Mouse (Mus musculus): ENCODE data around the gene Tmbim6. TPM values are rescaled to one million over a fixed set of nuclear protein-coding genes. Genes with fewer than 3 reads are reported as not detected.
"Not testable (repeated sequence)": the region's sequence is repeated elsewhere in the genome, so short reads cannot be mapped to it uniquely, and the experiment has no call there.

Gene Tmbim6
- polyA plus RNA-seq, 1 experiment from 2014 or later = 240 TPM

DNA sequence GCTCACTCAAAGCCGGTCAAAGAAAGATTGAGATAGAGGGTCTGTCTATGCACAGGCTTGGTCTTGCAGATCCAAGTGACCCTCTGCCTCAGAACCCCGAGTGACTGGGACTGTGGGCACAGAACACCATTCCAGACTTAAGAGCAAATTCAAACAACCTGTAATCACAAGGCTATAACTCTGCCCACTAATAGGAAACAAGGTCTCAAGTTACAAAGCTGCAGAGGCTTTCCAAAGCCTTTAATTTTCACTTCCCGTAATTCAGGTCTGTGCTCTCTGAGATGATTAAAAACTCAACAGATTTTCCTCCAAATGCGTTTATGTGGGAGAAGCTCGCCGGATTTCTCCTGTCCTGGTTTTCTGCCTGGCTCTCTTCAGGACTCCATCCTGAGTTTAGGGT lies 8.6 kb upstream of the Tmbim6 start:
- Histone ChIP-seq H3K27me3 (no peaks in the 10 kb centered on the region), H3K4me2 (no peak overlapping the region), H3K27ac (peak overlapping the region; percentile 32; the same call in 1 of the 2 replicates), H3K36me3 (no peaks in the 10 kb centered on the region), H3K9ac (replicated peaks) (no peak overlapping the region), H3K4me1 (replicated peaks) (peaks cover 12% of the 10 kb centered on the region), H3K9me3 (no peaks in the 10 kb centered on the region), H3K4me3 (replicated peaks) (no peak overlapping the region)
- 13% methylated on average over 6 of the region's 6 CpGs for WGBS
- ATAC-seq (ENCODE audit: insufficient number of reproducible peaks, insufficient read depth, low FRiP score, low TSS enrichment, low read depth) = no peak

DNA sequence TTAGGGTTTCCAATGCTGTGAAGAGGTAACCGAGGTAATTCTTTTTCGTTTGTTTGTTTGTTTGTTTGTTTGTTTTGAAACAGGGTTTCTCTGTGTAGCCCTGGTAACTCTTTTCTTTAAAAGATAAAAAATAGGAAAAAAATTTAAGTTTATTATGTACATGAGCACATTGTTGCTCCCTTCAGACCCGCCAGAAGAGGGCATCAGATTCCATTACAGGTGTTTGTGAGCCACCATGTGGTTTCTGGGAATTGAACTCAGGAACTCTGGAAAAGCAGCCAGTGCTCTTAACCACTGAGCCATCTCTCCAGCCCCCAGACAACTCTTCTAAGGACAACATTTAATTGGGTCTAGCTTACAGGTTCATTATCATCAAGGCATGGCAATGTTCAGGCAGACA lies 6.6 kb upstream of the Tmbim6 start:
- H3K27me3 ChIP-seq; ATAC-seq (ENCODE audit: insufficient number of reproducible peaks, insufficient read depth, low FRiP score, low TSS enrichment, low read depth): not testable (repeated sequence)
- 68% methylated on average over 3 of the region's 3 CpGs for WGBS

DNA sequence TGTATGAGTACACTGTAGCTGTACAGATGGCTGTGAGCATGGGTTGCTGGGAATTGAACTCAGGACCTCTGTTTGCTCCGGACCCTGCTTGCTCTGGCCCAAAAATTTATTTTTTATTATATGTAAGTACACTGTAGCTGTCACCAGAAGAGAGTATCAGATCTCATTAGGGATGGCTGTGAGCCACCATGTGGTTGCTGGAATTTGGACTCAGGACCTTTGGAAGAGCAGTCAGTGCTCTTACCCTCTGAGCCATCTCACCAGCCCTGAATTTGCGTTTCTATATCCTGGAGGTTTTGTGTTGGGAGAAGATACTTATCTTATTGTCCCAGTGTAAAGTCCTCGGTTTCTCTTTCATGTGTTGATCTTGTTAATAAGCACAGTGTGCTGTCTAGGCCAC lies 5.9 kb upstream of the Tmbim6 start:
- 81% methylated on average over 3 of the region's 3 CpGs for WGBS
- Histone ChIP-seq H3K4me1 (replicated peaks) (peaks cover 12% of the 10 kb centered on the region), H3K27ac (no peak overlapping the region), H3K4me3 (replicated peaks) (no peak overlapping the region), H3K36me3 (no peaks in the 10 kb centered on the region), H3K9me3 (no peaks in the 10 kb centered on the region), H3K4me2 (no peak overlapping the region), H3K27me3 (no peaks in the 10 kb centered on the region), H3K9ac (replicated peaks) (no peak overlapping the region)
- ATAC-seq (ENCODE audit: insufficient number of reproducible peaks, insufficient read depth, low FRiP score, low TSS enrichment, low read depth) = no peak

More for the DNA sequence above, 6.6 kb upstream of the Tmbim6 start:
- H3K4me3 ChIP-seq (replicated peaks); H3K9ac ChIP-seq (replicated peaks); H3K4me2 ChIP-seq; H3K27ac ChIP-seq; H3K9me3 ChIP-seq; H3K36me3 ChIP-seq: not testable (repeated sequence)
- H3K4me1 ChIP-seq (replicated peaks) = peaks cover 12% of the 10 kb centered on the region

DNA sequence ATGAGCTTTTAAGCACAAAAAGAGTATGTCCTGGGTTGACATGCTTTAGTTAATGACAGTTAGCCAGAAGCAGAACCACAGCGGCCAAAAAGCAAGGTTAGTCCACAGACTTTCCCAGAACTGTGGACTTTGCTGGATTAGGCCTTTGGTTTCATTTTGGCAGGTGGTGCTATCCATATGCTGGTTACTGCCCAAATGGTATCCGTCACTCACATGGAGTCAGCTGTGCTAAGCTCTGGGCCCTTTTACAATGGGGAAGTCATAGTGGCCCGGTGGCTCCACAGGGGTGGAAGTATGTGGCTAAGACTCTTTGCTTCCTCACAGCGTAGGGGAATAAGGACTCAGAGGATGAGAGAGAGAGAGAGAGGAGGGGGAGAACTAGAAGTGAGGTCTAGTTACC lies 4.7 kb upstream of the Tmbim6 start:
- 80% methylated on average over 4 of the region's 4 CpGs for WGBS
- Histone ChIP-seq H3K27ac (no peak overlapping the region), H3K9me3 (no peaks in the 10 kb centered on the region), H3K4me2 (no peak overlapping the region), H3K27me3 (no peaks in the 10 kb centered on the region), H3K4me1 (replicated peaks) (peaks cover 17% of the 10 kb centered on the region), H3K4me3 (replicated peaks) (no peak overlapping the region), H3K36me3 (no peaks in the 10 kb centered on the region), H3K9ac (replicated peaks) (no peak overlapping the region)
- no peak for ATAC-seq (ENCODE audit: insufficient number of reproducible peaks, insufficient read depth, low FRiP score, low TSS enrichment, low read depth)

DNA sequence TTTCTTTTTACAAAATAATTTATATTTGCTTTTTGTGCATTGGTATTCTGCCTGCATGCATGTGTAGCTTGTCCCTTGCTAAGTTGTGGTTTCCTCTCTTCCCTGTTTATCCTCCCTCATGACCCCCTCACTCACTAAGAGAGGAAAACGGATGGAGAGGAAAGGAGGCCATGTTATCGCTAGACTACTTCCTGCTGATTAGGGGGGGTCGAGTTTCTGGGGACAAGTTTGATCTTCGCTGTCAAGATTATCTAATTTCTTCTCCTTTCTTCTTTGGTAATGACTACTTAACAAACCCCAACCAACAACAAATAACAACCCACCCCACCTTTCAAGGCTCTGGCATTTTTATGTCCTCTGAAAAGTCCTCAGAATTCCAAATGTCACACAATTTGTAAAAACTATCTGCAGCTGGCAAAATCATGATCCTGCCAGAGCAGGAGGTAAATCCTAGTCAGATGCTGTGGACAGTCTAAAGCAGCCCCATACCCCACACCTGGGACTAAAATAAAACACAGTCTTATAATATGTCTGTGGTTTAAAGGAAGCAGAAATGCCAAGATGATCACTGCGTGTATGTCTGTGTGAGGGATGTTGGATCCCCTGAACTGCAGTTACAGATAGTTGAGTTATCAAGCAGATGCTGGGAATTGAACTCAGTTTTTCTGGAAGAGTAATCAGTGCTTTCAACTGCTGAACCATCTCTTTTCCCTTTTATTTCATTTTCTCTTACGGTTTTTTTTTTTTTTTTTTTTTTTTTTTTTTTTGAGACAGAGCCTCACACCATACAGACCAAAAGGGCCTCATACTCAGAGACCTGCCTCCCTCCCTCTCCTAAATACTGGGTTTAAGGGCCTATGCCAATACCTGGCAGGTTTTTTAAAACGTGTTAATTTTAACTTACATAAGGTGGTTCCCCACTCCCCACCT lies 1.9 kb upstream of the Tmbim6 start:
- ATAC-seq (ENCODE audit: insufficient number of reproducible peaks, insufficient read depth, low FRiP score, low TSS enrichment, low read depth) = no peak
- Histone ChIP-seq H3K4me1 (replicated peaks) (peaks cover 25% of the 10 kb centered on the region), H3K27me3 (no peaks in the 10 kb centered on the region), H3K9me3 (no peaks in the 10 kb centered on the region), H3K27ac (no peak overlapping the region), H3K36me3 (no peaks in the 10 kb centered on the region), H3K4me2 (no peak overlapping the region), H3K9ac (replicated peaks) (no peak overlapping the region), H3K4me3 (replicated peaks) (no peak overlapping the region)
- WGBS = 61% methylated on average over 7 of the region's 7 CpGs

DNA sequence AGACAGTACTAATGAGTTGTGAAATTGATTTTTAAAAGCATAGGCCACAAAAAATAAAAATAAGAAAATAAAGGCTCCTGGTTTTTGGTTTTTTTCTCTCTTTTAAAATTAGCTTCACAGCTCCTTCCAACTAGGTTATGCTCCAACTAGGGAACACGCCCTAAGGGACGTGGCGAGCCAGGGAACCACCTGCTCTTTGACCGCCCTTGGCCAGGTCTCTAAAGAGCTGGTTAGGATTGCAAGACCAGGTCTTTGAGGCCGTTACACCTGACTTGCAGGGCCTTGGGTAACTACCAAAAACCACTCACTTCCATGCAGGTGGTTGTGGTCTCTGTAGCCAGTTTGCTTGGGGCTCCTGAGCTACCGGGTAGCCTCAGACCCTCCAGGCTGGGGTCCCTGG lies 707 bp upstream of the Tmbim6 start:
- Histone ChIP-seq H3K4me3 (replicated peaks) (peak overlapping the region; percentile 79), H3K9ac (replicated peaks) (no peak overlapping the region), H3K36me3 (no peaks in the 10 kb centered on the region), H3K4me2 (peak overlapping the region; percentile 98), H3K9me3 (no peaks in the 10 kb centered on the region), H3K4me1 (replicated peaks) (peaks cover 37% of the 10 kb centered on the region), H3K27me3 (no peaks in the 10 kb centered on the region), H3K27ac (peak overlapping the region; percentile 64)
- no peak; the same call in 1 of the 2 replicates for ATAC-seq (ENCODE audit: insufficient number of reproducible peaks, insufficient read depth, low FRiP score, low TSS enrichment, low read depth)
- 83% methylated on average over 6 of the region's 6 CpGs for WGBS

DNA sequence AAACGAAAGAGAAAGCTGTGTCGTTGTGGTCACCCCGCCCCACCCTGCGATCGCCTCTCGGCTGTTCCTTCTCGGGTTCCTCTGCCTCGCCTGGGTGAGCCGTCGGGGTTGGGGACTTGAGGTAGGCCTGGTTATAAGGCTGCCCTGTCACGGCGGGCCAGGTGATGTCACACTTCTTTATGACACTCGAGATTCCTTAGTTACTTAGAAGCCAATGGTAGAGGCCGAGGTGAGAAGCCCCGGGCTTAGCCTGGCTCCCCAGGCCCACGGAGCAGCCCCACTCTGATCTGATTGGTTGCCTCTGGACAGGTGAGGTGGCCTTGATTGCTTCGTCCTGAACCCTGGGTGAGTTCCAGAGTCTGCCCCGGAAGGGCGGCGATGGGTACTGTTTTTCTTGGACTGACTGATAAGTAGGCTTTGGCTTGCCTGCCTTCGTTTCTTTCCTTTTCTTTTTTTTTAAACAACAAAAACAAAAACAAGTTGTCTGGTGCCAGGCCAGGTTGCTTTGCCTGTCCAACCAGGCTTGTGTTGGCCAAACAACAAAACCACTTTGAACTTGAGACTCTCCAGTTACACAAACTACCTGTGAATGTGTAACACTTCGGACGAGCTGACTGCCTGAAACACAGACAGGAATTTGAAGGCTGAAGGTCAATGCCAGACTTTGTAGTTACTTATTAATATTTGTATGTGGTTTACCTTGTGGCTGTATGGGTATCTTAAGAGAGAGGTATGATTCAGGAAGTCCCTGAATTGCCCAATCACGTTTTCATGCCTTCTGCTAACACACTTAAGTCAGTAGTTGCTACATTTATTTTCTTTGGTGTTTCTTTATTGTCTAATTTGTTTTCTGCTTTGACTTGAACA lies 937 bp downstream of the Tmbim6 start:
- peak overlapping the region; percentile 87 for H3K9ac ChIP-seq (replicated peaks)
- no peaks in the 10 kb centered on the region for H3K9me3 ChIP-seq
- peak overlapping the region; percentile 98 for H3K4me2 ChIP-seq
- peaks cover 42% of the 10 kb centered on the region for H3K4me1 ChIP-seq (replicated peaks)
- no peaks in the 10 kb centered on the region for H3K36me3 ChIP-seq
- peak overlapping the region; percentile 79 for H3K4me3 ChIP-seq (replicated peaks)
- ATAC-seq (ENCODE audit: insufficient number of reproducible peaks, insufficient read depth, low FRiP score, low TSS enrichment, low read depth) = peak; percentile 8; the same call in 1 of the 2 replicates
- H3K27ac ChIP-seq = peak overlapping the region; percentile 86
- 9% methylated on average over 24 of the region's 24 CpGs for WGBS
- no peaks in the 10 kb centered on the region for H3K27me3 ChIP-seq

DNA sequence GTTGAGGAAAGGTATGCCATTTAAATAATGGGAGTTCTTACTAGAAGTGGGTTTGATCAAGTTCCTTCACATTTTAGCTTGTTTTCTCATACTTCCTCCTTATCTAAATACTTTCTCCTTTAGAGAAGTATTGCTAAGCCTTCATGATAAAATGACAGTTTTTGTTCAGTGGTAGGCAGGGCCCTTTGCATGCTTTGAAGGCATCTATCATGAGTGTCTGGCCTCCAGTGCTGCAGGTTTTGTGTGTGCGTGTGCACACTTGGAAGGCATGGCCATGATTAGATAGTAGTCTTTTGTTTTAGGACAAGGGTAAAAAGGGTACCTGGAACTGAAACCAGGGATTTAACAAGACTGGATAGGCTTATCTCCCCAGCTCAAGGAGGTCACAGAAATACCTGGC lies 3.8 kb downstream of the Tmbim6 start:
- H3K27ac ChIP-seq = no peak overlapping the region
- H3K27me3 ChIP-seq = no peaks in the 10 kb centered on the region
- ATAC-seq (ENCODE audit: insufficient number of reproducible peaks, insufficient read depth, low FRiP score, low TSS enrichment, low read depth) = no peak
- peaks cover 17% of the 10 kb centered on the region for H3K36me3 ChIP-seq
- no peak overlapping the region for H3K9ac ChIP-seq (replicated peaks)
- H3K9me3 ChIP-seq = no peaks in the 10 kb centered on the region
- H3K4me3 ChIP-seq (replicated peaks) = no peak overlapping the region
- H3K4me1 ChIP-seq (replicated peaks) = peaks cover 52% of the 10 kb centered on the region
- no peak overlapping the region for H3K4me2 ChIP-seq
- WGBS = 80% methylated on average over 1 of the region's 1 CpGs

DNA sequence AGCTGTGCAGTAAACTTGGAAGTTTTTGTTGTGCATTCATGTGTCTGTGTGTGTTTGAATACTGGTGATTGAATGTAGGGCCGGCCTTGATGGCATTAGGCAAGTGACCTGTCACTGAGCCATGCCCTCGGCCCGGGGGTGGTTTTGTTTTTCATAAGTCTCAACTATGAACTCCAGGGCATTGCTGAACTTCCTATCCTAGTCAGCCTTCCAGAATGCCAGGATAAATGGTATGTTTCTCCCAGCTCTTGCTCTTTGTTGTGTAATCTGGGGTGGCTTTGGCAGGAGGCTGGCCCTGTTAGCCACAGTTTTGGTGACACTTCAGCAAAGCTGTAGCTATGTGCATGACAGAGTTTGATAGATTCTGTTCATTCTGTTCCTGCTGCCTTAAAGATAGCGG lies 4.2 kb downstream of the Tmbim6 start:
- Histone ChIP-seq H3K9me3 (no peaks in the 10 kb centered on the region), H3K4me2 (no peak overlapping the region), H3K4me1 (replicated peaks) (peaks cover 52% of the 10 kb centered on the region), H3K4me3 (replicated peaks) (no peak overlapping the region), H3K36me3 (peaks cover 21% of the 10 kb centered on the region), H3K27ac (no peak overlapping the region), H3K9ac (replicated peaks) (no peak overlapping the region), H3K27me3 (no peaks in the 10 kb centered on the region)
- ATAC-seq (ENCODE audit: insufficient number of reproducible peaks, insufficient read depth, low FRiP score, low TSS enrichment, low read depth) = no peak
- 81% methylated on average over 4 of the region's 4 CpGs for WGBS

DNA sequence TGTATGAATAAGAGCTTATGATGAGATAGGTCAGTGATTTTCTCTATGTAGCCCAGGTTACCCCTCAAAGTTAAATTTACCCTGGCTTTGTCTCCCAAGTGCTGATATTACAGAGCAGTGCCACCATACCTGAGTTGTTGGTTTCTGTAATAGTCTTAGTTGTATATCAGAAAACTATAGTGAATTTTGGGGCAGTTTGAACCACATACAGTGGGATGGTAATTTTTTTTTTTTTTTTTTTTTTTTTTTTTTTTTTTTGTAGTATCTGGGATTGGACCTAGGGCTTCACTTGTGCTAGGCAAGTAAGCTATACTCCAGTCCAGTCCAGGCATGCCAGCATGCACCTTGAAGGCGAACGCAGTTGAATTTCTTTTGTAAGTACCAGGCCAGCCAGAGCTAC lies 4.9 kb downstream of the Tmbim6 start:
- no peak overlapping the region for H3K4me2 ChIP-seq
- peaks cover 47% of the 10 kb centered on the region for H3K4me1 ChIP-seq (replicated peaks)
- H3K27me3 ChIP-seq = no peaks in the 10 kb centered on the region
- H3K27ac ChIP-seq = no peak overlapping the region
- peaks cover 29% of the 10 kb centered on the region for H3K36me3 ChIP-seq
- no peaks in the 10 kb centered on the region for H3K9me3 ChIP-seq
- no peak overlapping the region for H3K4me3 ChIP-seq (replicated peaks)
- no peak for ATAC-seq (ENCODE audit: insufficient number of reproducible peaks, insufficient read depth, low FRiP score, low TSS enrichment, low read depth)
- WGBS = 76% methylated on average over 2 of the region's 2 CpGs
- no peak overlapping the region for H3K9ac ChIP-seq (replicated peaks)

DNA sequence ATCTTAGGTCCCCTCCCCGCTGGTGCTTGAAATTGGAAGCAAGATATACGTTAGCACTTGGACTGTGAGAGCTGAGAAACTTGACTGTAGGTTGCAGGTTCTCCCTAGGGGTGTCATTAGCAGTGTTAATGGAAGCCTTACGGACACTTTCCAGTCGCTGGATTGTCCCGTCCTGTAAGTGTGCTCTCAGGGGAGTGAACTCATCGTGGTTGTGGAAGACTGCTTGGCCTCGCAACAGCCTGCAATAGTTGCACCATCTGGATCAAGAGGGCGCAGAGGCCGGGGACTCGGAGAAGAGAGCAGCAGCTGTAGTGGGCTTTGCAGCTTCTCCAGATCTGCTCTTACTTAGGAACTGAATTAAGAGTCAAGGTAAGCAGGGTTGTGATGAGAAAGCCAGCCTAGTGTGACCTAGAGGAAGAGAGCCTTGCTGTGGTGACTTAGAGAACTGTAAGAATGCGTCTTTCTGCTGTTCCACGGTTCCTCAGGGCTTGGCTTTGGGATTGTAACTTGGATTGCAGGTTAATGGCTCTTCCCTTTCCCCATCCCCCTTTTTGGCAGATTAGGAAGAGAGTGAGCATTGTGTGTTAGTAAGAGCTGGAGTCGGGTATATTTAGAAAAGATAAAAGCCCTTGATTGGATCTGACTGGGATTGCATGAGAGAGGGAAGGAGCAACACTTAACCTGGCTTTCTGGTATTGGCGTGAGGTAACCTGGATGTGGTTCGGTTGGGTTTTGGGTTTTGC lies 7.0 kb downstream of the Tmbim6 start:
- Histone ChIP-seq H3K9me3 (no peaks in the 10 kb centered on the region), H3K4me1 (replicated peaks) (peaks cover 38% of the 10 kb centered on the region), H3K4me3 (replicated peaks) (no peak overlapping the region), H3K36me3 (peaks cover 49% of the 10 kb centered on the region), H3K27me3 (no peaks in the 10 kb centered on the region), H3K9ac (replicated peaks) (no peak overlapping the region), H3K4me2 (no peak overlapping the region), H3K27ac (peak overlapping the region; percentile 57)
- WGBS = 69% methylated on average over 15 of the region's 15 CpGs
- ATAC-seq (ENCODE audit: insufficient number of reproducible peaks, insufficient read depth, low FRiP score, low TSS enrichment, low read depth) = no peak

All from limb, embryonic 12.5 days (tissue).